Mouse (Mus musculus) gonadal fat pad, adult 2 months (tissue): ENCODE data around the gene Cerkl. TPM values are rescaled to one million over a fixed set of nuclear protein-coding genes. Genes with fewer than 3 reads are reported as not detected.

Experiments used
- DNase-seq: peaks from one replicate; pipeline ENCODE4 v3.0.0-alpha.2; 2012; ENCODE audit warnings: low read depth
- polyA plus RNA-seq: library from polyadenylated mRNA; depleted of rRNA; stranded (reverse); fragments of >200 nt; gene quantifications from 2 replicates; pipeline ENCODE4 v1.2.3, GENCODE M21; 2012

The Cerkl gene
- polyA plus RNA-seq, 1 experiment, result 0.31 TPM

DNA sequence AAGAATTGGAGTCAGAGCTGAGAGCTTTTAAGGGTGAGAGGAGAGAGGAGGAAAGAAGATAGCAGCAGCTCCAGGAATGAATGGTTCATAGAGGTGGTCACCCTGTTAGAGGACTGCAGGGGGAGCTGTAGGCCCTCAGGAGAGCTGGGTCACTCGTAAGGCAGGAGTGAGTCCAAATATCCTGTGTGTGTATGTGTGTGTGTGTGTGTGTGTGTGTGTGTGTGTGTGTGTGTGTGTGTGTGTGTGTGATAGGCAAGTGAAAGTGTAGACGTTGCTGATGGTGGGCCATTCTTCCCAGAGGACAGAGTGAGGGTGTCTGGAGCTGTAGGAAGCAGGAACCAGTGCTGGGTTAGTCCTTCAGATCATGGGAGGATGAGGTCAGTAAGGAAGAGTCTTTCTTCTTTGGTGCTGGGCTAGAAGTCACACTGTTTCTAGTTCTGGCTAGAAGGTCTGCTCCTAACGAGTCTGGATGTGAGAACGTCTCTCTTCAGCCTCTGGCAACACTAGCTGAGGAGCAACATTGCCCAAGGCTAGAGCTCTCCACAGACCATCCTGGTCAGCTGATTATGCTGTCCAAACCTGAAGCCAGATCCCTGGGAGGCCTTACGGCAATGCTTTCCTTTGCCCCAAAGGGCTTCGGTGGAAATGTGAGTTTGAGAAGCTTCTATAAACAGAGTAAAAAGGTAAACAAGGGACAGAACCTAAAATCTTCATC lies 83.9 kb downstream of the Cerkl start:
- no peak for DNase-seq

DNA sequence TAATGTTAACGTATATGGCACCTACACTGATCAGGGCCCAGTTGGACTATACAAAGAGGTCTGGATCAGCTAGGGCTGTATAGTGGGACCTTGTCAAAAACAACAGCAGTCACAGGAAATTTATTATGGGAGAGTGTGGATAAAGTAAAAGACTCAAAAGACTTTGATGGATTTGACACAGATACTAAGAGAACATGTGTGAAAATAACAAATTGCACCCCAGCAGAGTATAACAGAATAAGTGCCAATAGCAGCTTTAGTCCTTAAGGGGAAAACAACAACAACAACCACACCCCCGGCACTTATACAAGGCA lies 84.5 kb downstream of the Cerkl start:
- no peak for DNase-seq

DNA sequence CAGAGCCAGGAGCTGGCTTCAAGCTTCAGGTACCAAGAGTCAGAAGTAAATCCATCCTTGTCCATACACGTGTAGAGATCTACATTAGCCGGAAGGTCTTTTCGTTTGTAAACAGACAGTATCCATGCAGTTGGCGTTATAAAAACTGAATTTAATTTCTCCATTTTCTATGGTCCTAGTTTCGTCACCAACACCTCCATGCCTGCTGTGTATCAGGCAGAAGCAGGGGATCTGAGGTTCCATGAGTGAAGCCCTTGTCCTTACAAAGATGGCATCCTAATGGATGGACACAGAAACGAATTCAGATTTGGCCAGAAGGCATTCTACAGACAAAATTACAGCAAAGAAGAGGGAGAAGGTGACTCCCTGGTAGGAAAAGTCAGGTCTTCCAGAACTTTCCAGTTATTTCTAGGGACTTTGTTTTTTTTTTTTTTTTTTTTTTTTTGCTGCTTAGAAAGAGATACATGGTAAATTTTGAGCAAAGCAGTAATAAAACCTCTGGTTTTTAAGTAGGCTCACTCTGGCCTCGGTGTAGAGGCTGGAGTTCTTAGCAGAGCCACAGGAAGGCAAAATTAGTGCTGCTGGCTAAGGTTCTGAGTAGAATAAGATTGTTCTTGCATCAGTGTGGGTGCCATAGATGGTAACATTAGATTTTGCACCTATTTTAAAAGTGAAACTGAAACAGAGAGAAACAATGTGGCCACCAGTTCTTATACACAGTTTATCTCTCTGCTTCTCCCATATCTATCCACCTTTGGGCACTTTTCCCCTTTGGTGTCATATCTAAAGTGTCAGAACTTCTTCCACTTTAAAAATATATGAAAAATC lies 85.0 kb downstream of the Cerkl start:
- no peak for DNase-seq

DNA sequence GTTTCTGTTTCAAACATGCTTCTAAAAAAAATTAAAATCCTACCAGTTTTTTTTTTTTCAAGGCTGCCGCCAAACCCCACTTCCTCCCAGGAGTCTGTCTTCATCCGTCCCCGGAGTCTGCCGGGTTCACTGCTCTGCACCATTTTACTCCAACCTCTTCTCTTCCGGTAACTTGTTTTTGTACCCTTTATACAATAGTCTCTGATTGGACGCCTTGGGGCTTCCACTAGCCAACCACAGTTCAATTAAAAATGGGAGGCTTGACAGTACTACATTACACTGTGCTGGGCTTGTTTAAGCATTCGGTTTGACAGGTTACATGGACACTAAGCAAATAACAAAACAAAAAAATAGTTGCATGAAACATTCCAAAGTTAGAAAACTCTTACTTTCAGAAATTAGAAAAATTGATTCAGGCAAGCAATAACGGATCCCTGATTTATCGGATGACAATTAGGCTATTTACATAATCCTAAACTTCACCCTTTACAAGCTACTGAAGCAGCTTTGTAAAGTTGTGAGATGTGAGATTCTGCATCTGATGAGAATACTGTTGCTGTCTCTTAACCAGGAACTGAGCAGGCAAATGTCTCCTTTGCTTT lies 85.8 kb downstream of the Cerkl start:
- no peak for DNase-seq

DNA sequence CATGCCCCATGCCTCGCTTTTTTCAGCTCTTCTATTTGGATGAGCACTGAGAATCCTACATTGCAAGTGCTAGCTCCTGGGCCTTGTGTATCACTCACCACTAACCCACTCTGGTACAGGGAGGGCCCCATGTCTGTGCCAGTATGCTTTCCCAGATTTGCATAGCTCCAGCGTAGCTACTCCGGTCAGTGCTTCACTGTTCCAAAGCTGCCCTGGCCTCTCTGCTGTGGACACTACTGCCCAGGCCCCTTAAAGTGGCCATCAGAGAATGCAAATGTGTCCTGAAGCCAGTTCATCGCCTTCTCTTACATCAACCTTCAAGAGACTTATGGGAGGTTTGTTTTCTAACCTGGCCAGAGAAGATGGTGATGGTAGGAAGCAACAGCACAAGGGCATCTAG lies 86.7 kb downstream of the Cerkl start:
- no peak for DNase-seq

DNA sequence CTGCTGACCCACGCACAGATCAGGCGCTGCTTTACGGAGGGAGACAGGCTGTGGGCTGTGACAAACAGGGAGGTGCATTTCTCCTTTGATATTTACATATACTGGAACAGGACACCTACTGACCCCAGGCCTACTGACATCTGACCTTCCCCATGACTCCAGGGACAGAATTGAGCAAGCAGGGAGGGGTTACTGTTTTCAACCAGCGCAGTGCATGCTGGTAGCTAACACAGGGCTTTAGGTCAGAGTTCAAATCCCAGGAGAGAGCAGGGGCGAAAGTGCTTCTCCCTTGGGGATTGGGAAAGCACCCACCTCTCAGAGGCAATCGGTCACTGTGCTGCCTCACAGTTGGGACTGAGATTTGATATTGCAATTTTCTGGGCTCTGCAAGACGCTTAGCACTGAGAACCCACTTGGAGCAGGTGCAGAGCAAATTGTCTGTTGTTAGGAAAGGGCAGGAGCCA lies 87.5 kb downstream of the Cerkl start:
- no peak for DNase-seq

DNA sequence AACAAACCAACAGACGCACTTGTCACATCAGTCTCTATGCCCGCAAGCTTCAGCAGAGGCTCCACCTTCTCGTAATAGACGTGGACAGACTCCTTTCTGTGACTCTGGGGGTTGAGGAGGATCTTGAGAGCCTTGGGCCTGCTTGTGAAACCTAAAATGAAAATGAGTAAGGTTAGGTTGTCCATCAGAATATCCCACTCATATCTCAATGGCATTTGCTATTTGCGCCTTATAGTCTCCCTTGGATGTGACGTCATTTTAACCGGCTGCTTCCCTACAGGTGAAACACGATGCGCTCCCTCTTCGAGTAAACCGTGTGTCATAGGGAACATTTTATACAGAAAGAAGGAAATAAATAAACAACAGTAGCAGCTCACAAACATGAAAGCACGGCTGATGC lies 87.9 kb downstream of the Cerkl start:
- DNase-seq, result no peak

DNA sequence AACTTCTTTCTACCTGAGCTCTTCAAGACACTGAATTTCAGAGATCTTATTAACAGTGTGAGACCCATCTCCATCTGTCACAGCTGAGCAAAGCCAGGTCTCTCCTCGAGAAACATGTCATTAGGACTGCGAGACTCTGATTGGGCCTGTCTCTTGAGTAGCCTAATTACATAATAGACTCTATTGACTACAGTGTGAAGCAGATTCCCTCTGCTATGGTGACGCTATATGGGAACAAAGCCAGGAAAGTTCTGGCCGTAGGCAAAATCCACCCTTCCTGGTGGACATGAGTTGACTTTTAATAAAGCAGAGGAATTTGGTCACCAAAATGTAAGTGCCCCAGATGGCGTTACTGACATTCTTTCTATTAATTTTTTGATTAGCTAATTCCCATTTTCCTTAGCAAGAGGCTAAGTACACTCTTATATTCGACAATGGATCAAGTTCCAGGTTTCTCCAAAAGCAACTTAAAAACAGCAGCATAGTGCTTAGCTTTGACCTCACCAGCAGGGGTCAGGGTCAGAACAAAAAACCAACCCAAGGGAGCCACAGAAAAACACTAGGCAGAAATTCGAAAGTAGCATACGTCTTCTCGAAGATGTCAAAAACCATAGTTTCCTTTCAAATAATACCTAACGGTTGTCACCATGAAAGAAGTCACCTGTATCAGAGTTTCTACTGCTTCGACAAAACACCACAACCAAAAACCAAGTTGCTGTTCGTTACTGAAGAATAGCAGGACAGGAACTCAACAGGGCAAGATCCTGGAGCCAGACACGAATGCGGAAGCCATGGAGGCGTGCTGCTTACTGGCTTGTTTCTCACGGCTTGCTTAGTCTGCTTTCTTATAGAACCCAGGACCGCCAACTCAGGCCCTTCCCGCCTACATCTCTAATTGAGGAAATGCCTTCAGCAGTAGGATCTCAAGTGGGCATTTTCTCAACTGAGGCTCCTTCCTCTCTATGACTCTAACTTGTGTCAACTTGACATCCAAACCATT lies 88.8 kb downstream of the Cerkl start:
- no peak for DNase-seq

DNA sequence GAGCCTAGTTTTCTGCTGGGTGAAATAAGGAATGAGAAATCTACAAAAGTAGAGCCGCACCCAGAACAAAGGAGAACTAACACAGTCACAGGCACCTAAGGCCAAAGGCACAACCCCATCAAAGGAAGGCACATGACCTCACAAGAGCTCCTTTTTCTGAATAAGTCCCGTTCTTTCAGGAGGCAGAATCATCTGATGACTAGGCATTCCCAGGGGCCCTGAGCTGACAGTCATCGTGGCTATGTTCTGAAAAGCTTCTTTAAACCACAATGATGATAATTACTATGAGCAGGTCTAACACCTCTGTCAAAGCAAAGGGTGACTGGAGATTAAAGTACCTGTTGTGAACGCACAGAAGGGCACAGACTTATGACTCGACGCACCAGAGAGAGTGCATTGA lies 92.7 kb downstream of the Cerkl start:
- no peak for DNase-seq

DNA sequence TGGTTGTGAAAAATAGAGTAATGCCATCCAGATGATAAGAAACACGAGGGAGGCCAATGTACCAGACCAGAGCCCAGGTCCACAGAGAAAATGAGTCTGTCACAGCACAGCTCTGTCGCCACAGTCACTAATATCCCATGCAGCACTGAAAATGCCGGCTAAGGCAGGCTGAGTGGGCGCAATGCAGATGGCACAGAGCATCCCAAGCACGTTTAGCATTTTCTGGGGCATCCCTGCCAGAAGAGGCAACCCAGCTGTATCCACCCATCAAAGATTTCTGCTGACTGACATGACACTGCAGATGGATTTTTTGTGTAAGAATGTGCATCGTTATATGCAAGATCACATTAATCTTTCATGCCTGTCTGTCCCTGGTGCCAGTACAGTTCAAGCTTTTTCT lies 94.6 kb downstream of the Cerkl start:
- no peak for DNase-seq

DNA sequence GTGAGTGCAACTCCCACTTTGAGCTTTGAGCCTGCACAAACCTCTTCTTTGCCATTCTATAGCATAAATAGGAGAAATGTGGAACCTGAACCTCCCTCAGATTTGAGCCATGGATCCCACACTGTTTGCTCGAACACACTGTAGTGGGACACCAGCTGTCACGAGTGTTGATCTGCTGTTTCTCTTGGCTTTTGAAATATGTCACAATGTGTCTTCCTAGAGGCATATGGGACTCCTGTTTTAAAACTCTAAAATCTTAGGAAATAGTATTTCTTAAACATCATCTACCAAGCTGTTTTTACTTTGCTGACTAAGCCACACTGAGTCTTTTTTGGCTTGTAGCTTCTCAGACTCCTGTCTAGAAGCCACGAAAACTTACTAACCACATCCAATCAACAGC lies 98.8 kb downstream of the Cerkl start:
- no peak for DNase-seq

DNA sequence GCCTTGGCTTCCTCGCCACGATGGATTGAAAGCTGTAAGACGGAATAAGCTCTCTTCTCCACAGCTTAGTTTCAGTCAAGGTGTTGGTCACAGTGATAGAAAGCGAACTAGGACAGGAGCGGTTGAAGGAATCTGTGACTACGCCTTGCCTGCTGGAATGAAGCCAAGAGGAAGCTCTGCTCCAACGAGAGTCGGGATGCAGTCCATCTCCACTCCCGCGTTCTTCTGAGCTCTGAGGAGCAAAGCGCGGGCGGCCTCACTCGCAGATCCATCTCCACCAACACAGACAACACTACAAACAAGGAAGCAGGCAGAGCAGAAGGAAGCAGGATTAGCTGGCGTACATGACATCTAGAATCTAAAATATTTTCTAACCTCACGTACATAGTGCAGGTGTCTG lies 101.8 kb downstream of the Cerkl start:
- no peak for DNase-seq

DNA sequence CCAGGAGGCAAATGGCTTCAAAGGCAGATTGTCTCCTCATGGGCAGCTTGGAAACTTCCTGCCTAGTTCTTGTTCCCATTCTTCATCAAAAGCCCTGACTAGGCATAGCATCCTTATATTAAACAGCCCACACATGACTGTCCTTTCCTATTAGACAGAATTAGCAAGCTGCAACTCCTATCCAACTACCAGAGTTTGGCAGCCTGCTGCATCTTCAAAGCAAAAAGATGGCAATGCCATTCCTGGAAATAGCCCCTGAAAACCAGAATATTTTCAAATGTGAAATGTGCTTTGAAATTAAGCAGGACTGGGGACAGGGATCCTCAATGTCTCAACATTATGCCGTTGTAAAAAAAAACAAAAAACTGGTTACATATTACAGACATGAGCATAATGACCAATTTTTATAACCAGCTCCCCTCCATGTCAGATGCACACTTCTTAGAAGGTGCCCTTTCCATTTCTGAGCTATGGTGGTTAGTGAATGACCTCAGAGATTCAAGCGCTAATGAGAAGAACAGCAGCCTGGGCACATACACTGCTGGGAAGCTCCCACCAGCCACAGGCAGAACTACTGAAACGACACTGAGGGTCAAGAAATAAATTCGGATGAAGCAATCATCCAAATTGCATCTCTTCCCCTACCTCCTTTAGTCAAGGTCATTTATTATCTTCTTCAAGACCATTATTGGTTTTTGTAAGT lies 104.3 kb downstream of the Cerkl start:
- DNase-seq, result no peak

DNA sequence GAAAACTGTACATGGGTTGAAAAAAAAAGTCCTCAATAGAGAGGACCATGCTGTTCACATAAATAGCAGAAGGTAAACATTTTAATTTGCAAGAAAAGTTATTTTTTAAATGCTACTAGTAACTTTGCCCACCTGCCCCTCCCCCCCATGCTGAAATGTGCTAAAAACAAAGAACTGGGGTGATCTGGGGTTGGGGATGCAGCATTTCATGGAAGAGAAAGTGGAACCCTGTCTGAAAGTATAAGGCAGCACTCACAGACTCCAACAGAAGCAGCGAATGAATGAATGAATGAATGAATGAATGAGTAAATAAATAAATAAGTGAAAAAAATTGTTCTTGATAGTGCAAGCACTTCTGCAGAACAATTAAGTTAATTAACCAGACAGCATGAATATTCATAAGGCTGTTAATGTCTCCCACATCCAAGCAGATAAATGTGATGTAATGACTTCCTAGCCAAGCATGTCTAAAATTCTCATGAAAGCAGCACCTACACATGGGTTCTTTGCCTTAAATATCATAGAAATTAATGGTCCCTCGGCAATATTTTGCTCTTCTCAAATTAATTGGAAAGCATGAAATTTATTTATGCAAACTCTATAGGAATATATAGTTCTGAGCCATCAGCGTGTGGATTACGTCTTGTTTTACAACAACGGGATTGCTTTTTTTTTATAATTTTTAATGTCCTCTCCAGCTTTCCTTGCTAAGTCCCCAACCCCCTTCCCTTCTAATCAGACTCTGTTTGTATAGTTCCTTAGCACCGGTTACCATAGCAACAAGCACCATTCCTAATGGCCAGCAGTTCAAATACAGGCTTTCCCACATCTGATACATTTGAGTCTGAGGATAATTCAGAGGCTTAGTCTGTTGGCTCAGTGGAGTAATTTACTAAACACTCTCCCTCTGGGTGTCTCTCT lies 105.1 kb downstream of the Cerkl start:
- DNase-seq, result no peak

DNA sequence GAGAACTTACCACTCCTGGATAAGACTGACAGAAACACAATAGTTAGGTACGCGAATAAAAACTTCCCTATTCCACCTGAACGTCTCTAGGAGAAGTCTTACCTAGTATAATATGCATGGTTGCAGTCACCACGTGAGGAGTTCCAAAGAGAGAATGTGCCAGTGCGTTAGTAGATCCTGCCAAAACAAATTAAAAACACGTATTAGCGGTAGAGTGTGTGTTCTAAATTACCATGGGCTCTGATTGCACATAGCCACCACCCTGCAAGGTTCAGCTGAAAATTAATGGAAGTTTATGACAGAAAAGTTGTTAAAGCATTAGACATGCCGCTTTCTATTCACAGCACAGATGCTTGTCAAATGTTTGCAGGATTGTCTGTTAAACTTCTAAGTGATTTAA lies 113.5 kb downstream of the Cerkl start:
- no peak for DNase-seq

DNA sequence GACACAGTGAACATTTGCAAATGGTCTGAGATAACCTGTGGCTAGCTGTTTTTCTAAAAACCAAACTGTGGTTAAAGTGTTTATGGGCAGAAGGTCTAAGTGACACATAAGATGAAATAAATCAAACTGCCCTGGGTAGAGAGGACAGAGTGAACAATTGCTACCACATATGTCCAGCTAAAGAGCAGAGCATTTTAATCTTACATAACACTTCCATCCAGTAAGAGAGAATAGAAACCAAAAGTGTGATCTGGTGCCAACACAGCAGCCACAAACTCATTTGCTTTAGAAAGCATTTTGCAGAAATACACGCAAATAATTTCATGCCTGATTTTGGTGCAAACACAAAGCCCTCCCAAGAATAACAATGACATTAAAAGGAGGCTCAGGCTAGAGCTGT lies 117.6 kb downstream of the Cerkl start:
- no peak for DNase-seq

DNA sequence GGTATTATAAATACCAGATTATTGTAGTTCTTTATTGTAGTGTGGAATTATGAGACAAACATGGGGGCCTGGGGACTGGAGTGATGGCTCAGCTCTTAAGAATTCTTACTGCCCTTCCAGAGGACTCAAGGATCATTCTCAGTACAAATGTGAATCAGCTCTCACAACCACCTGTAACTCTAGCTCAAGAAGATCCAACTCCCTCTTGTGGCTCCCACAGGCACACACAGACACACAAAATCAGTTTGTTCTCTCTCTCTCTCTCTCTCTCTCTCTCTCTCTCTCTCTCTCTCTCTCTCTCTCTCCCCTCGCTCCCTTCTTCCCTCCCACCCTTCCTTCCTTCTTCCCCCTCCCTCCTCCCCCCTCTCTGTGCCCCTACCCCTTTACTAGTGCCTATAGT lies 120.4 kb downstream of the Cerkl start:
- DNase-seq, result no peak

DNA sequence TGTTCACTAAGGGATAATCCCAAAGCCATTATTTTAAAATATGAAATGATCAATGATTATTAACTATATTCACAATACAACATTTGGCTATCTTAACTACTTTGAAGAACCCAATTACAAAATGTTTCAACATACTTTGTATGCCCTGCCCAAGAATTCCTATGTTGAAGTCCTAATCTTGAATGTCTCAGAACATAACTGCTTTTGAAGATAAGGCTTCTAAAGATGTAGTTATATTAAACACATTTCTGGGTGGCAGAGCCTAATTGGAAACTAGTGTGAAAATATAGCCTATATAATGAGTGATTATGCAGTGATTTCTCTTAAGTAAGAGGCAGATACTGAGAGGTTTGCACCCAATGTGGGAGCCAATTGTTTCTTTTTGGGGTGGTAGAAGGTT lies 121.9 kb downstream of the Cerkl start:
- DNase-seq, result no peak

DNA sequence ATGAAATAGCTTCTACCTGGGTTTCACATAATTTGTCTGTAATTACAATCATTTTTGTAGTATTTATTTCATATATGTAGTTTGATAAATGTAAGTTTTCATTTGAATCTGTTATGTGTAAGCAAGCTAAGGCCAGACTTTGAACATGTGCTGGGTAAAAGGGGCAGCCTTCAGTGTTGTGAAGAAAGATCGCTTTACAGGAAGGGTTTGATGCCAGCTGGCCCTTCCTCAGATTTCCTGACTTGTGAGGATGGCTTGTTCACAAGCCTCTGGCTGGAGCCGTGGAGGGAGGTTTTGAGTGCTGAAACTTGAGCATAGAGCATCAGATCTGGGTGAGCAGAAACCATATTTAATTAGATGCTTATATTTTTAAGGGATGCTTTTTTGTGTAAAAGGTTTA lies 128.5 kb downstream of the Cerkl start:
- DNase-seq, result no peak
